Mouse (Mus musculus): ENCODE data around the gene Srsf7. TPM values are rescaled to one million over a fixed set of nuclear protein-coding genes. Genes with fewer than 3 reads are reported as not detected.
A peak's percentile ranks its signal among the peaks of the same experiment; 100 is the strongest.

Srsf7 gene
- polyA plus RNA-seq (2012; rRNA removed) = 31.5 and 46.7 TPM in 2 replicates

DNA sequence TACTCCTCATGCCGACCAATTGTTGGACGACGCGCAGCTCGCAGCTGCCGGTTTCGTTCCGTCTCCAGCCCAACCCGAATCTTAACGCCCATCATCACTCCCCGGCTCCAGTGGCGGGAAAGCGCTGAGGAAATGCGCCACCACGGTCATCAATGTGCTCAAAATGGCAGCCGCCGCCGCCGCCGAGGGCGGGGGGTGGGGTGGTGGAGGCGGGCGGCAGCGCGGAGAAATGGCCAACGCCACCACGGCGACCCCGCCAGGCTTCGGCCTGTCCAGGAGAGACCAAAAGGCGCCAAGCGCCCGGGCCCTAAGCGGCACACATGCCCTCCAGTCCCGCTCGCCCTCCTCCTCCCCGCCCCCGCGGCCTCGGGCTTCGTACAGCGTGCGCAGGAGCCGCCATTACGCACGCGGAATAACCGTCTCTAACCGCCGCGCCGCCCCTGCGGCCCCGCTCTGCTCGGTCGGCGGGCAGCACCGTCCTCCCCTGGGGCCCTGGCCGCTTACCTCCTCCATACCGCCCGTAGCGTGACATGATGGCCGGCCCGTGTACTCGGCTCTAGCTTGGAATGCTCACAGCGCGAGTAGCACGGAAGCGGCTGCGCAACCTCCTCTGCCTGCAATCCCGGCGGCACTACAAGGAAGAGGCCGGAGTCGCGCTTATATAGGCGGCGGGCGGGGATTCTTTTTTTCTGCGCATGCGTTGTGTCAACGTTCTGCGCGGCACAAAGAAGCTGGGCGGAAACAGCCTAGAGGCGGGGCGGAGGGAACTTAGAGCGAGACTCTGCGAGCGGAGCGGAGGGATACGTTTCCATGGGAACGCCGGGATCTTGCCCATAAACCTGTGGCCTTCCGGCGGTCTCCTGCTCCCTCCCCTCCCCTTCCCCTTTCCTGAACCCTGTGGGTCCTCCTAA lies at the start of gene Srsf7, which contains the start of gene Ttc39d:
Gene Srsf7 (minus strand): TSS at position 637 of the 911 bp plus-strand sequence.
Gene Ttc39d (plus strand): TSS at position 790 of the 911 bp plus-strand sequence.
- WGBS = under 1% methylated on average over 95 of the region's 95 CpGs
- H3K4me3 ChIP-seq (replicated peaks; ENCODE audit: extremely low read depth, low read depth, low read length) = peak within 1 kb of the TSS; percentile 98
- H3K4me1 ChIP-seq (ENCODE audit: control insufficient read depth, insufficient read depth, low read length) = peaks cover 9% of the 10 kb centered on the region
- peak; percentile 99 for DNase-seq
- TF ChIP-seq POLR2A (IDR thresholded peaks at IDR 0.05; ENCODE audit: borderline replicate concordance, extremely low read depth, low read depth, low read length) (peak; percentile 100), CTCF (IDR thresholded peaks at IDR 0.05; ENCODE audit: insufficient read depth, low read length) (no peak)

DNA sequence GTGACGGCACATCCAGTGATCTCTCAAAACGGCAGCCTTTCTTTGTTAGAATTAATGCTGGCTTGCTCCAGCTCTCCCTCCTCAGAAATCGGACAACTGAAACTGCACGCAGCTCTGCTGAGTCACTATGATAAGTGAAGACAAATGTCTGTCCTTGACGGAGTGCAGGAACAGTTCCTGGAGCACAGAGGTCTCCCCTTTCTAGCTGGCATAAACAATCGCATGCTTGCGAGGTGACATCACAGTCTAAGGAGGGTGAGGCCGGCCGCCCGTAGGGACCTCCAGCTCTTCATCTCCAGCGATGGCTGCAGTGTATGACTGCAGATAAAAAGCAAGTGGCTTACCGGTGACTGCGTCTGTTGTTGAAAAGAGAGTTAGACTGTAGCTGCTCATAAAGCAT lies 48.1 kb upstream of the Srsf7 start:
- H3K4me3 ChIP-seq (replicated peaks; ENCODE audit: extremely low read depth, low read depth, low read length) = no peak overlapping the region
- no peak for TF ChIP-seq CTCF (IDR thresholded peaks at IDR 0.05; ENCODE audit: insufficient read depth, low read length)
- TF ChIP-seq POLR2A (IDR thresholded peaks at IDR 0.05; ENCODE audit: borderline replicate concordance, extremely low read depth, low read depth, low read length) = peak; percentile 39; the same call in 1 of the 2 replicates
- WGBS = 30% methylated on average over 13 of the region's 13 CpGs
- H3K4me1 ChIP-seq (ENCODE audit: control insufficient read depth, insufficient read depth, low read length) = peaks cover 13% of the 10 kb centered on the region
- DNase-seq = peak; percentile 48

DNA sequence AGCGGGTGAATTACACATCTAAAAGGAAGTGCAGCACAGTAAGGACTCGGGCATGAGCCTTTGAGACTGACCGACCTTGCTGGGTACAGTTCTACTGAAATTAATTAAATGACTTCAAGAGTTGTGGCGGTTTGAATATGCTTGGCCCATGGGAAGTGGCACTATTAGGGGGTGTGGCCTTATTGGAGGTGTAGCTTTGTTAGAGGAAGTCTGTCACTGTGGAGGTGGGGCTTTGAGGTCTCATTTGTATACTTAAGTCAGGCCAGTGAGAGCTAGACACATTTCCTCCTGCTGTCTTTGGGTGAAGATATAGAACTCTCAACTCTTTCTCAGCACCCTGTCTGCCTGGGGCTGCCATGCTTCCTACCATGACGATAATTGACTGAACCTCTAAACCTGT lies 47.3 kb upstream of the Srsf7 start:
- WGBS = 95% methylated on average over 5 of the region's 5 CpGs

DNA sequence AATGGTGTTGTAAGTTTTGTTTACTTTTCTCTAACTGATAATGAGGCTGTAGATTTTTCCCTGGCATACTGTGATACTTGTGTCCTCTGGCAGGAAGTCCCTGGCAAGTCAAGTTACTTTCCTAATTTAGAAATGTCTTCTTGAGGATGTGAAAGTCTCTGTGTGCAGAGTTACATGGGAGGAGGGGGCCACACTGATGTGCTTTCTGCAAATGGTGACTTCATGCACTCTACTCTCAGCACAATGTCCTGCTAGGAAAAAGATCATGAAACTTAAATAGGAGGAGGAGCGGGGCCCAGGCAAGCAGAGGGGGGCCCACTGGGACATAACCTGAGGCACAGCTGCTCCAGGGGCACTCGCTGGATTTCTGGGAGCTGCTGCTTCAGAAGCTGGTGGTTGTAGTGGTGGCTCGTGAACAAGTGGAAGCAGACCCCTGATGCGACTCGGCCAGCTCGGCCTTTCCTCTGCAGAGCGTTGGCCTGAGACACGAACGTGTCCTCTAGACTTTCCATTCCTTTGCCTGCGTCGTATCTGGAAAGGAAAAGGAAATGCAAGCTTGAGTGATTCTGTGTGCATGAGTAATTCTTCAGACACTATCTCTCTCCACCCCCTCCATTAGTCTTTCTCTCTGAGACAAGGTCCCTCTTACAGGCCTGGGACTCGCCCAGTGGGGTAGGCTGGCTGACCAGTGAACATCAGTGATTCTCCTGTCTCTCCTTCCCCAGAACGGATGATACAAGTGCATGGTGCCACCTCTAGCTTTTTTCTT lies 45.8 kb upstream of the Srsf7 start:
- WGBS = 47% methylated on average over 13 of the region's 13 CpGs

More for the DNA sequence above, 47.3 kb upstream of the Srsf7 start:
- TF ChIP-seq CTCF (IDR thresholded peaks at IDR 0.05; ENCODE audit: insufficient read depth, low read length) (no peak), POLR2A (IDR thresholded peaks at IDR 0.05; ENCODE audit: borderline replicate concordance, extremely low read depth, low read depth, low read length) (no peak)
- peaks cover 13% of the 10 kb centered on the region for H3K4me1 ChIP-seq (ENCODE audit: control insufficient read depth, insufficient read depth, low read length)
- H3K4me3 ChIP-seq (replicated peaks; ENCODE audit: extremely low read depth, low read depth, low read length) = no peak overlapping the region
- no peak for DNase-seq

DNA sequence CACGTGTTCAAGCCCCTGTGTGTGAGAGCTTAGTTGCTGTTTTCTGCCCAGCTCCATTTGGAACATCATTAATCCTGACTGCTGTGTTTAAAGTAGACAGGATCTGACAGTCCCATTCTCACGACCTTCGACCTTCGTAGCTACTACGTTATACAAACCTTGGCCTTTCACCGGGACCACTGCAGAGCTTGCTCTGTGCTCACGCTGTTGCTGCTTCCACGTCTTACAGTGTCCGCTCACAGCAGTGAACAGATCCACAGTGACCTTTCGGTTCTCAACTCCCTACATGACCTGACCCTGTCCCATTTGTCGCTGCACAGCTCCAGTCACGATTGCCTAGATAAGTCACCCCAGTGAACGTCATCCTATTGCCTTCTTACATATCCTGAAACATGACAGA lies 36.0 kb upstream of the Srsf7 start:
- TF ChIP-seq CTCF (IDR thresholded peaks at IDR 0.05; ENCODE audit: insufficient read depth, low read length) (no peak), POLR2A (IDR thresholded peaks at IDR 0.05; ENCODE audit: borderline replicate concordance, extremely low read depth, low read depth, low read length) (no peak)
- Histone ChIP-seq H3K4me3 (replicated peaks; ENCODE audit: extremely low read depth, low read depth, low read length) (no peak overlapping the region), H3K4me1 (ENCODE audit: control insufficient read depth, insufficient read depth, low read length) (no peaks in the 10 kb centered on the region)
- 66% methylated on average over 13 of the region's 13 CpGs for WGBS
- no peak for DNase-seq

More for the DNA sequence above, 45.8 kb upstream of the Srsf7 start:
- TF ChIP-seq POLR2A (IDR thresholded peaks at IDR 0.05; ENCODE audit: borderline replicate concordance, extremely low read depth, low read depth, low read length) (no peak), CTCF (IDR thresholded peaks at IDR 0.05; ENCODE audit: insufficient read depth, low read length) (no peak)
- H3K4me3 ChIP-seq (replicated peaks; ENCODE audit: extremely low read depth, low read depth, low read length) = no peak overlapping the region
- peaks cover 13% of the 10 kb centered on the region for H3K4me1 ChIP-seq (ENCODE audit: control insufficient read depth, insufficient read depth, low read length)
- no peak for DNase-seq

DNA sequence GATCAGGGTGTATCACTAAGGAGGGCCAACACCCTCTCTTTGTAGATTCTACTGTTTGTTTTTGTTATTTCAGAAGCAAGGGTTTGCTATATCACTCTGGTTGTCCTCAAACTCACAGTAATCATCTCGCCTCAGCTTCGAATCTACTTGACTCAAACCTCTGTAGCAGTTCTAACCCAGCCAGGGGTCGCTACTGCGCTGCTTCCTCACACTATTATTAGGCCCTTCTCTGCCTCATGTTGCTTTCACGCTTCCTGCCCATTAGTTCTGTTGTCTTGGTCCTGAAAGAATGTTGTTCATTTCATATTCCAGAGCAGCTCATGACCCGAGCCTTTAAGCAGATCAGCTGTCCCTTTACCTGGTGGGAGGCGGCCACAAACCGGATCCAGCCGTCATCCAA lies 34.5 kb upstream of the Srsf7 start:
- WGBS = 86% methylated on average over 9 of the region's 9 CpGs
- Histone ChIP-seq H3K4me3 (replicated peaks; ENCODE audit: extremely low read depth, low read depth, low read length) (no peak overlapping the region), H3K4me1 (ENCODE audit: control insufficient read depth, insufficient read depth, low read length) (no peaks in the 10 kb centered on the region)
- DNase-seq = no peak
- TF ChIP-seq CTCF (IDR thresholded peaks at IDR 0.05; ENCODE audit: insufficient read depth, low read length) = no peak
- TF ChIP-seq POLR2A (IDR thresholded peaks at IDR 0.05; ENCODE audit: borderline replicate concordance, extremely low read depth, low read depth, low read length) = no peak

DNA sequence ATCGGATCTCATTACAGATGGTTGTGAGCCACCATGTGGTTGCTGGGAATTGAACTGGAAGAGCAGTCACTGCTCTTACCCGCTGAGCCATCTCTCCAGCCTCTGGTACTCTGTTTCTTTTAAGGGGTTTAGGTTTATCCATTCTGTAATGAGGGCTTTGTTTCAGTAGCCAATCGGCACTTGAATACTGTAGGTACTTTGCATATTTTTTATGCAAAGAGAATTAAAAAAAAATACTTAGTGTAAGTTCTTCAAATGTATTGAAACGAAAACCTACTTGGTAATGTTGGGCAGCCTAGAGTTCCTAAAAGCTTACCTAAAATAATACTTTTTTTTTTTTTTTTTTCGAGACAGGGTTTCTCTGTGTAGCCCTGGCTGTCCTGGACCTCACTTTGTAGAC lies 30.4 kb upstream of the Srsf7 start:
- TF ChIP-seq POLR2A (IDR thresholded peaks at IDR 0.05; ENCODE audit: borderline replicate concordance, extremely low read depth, low read depth, low read length) (no peak), CTCF (IDR thresholded peaks at IDR 0.05; ENCODE audit: insufficient read depth, low read length) (no peak)
- no peak overlapping the region for H3K4me3 ChIP-seq (replicated peaks; ENCODE audit: extremely low read depth, low read depth, low read length)
- DNase-seq = no peak
- WGBS = 80% methylated on average over 5 of the region's 5 CpGs
- H3K4me1 ChIP-seq (ENCODE audit: control insufficient read depth, insufficient read depth, low read length) = no peaks in the 10 kb centered on the region

DNA sequence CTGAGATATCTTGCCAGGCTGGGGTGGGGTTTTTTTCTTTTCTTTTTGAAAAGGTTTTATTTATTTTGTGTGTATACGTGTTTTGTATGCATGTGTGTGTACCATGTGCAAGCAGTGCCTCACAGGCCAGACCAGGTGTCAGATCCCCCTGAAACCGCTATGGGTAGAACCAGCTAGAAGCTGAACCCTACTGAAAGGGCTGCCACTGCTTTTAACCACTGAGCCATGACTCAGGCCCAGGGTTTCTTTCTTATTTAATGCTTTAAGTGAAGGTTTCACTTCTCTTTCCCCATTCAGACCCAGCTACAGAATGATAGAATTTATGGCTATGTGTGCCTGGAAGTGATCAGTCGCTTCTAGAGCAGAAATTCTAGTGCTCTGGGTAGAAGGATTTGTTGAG lies 29.7 kb upstream of the Srsf7 start:
- WGBS = 86% methylated on average over 3 of the region's 3 CpGs
- no peak overlapping the region for H3K4me3 ChIP-seq (replicated peaks; ENCODE audit: extremely low read depth, low read depth, low read length)
- H3K4me1 ChIP-seq (ENCODE audit: control insufficient read depth, insufficient read depth, low read length) = no peaks in the 10 kb centered on the region
- no peak for TF ChIP-seq POLR2A (IDR thresholded peaks at IDR 0.05; ENCODE audit: borderline replicate concordance, extremely low read depth, low read depth, low read length)
- no peak for TF ChIP-seq CTCF (IDR thresholded peaks at IDR 0.05; ENCODE audit: insufficient read depth, low read length)
- DNase-seq = no peak

DNA sequence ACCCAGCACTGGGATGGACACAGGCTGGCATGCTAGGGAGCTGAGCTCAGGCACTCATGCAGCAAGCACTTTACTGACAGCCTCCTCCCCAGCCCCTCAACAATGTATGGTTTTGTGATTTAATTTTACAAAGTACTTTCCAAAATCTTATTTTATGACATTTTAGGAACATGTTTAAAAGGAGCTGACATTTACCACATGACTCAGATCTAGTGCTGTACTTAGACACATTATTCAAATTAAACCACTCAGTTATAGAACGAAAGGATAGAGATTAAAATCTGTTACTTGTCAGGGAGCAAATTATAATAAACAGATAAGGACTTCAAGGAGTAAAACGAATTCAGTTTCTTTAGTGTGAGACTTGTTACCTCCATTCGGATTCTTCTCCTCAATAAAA lies 28.4 kb upstream of the Srsf7 start:
- WGBS = 63% methylated on average over 3 of the region's 3 CpGs
- no peak overlapping the region for H3K4me3 ChIP-seq (replicated peaks; ENCODE audit: extremely low read depth, low read depth, low read length)
- H3K4me1 ChIP-seq (ENCODE audit: control insufficient read depth, insufficient read depth, low read length) = no peaks in the 10 kb centered on the region
- no peak for TF ChIP-seq CTCF (IDR thresholded peaks at IDR 0.05; ENCODE audit: insufficient read depth, low read length)
- no peak for TF ChIP-seq POLR2A (IDR thresholded peaks at IDR 0.05; ENCODE audit: borderline replicate concordance, extremely low read depth, low read depth, low read length)
- no peak for DNase-seq

Measured in lung, adult 2 months (tissue).